Mouse (Mus musculus) kidney, adult 2 months (tissue): ENCODE data around the gene Cnnm2.

Experiments used
- CTCF ChIP-seq: fragments of 200-500 bp; conservative IDR thresholded peaks from 2 replicates; pipeline ENCODE4 v1.5.1; 2011; ENCODE audit warnings: low read depth, mild to moderate bottlenecking, control low read depth, low read length, moderate library complexity, mixed read lengths; ENCODE audit not compliant: insufficient read depth, insufficient read length
- POLR2A ChIP-seq: fragments of 200-500 bp; IDR thresholded peaks from one replicate; pipeline ENCODE4 v1.6.1; 2011; ENCODE audit warnings: low read depth, low read length, control low read depth

GRCm38 (mm10) chr19:46728909-46729308, 32.5 kb upstream of the Cnnm2 start:
- TF ChIP-seq CTCF (no peak), POLR2A (no peak)
